Mouse (Mus musculus): ENCODE results near the gene Slpi.
A peak's percentile ranks its signal among the peaks of the same experiment; 100 is the strongest.

Gene Slpi

DNA sequence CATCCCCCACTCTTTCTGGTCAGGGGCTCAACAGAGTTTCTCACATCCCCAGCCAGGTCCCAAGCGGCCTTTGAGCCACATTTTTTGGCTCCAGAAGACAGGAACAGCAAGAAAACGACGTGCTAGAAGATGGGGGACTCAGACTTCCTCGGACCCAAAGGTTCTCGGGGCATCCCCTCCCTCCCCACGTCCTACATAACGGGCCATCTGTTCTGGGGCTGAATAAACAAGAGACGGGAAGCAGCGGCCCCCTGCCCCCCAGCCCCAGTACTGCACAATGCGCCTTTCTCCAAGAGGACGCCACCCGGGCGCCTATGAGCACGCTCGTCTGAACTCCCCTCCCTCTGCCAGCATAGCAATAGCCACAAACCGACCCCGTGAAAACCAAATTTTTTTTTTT is at the start of gene Slpi:
Gene Slpi, minus strand, starts transcription at position 76 of the 400 bp plus-strand sequence.
- DNase-seq (ENCODE audit: low read depth, low spot score), result no peak

DNA sequence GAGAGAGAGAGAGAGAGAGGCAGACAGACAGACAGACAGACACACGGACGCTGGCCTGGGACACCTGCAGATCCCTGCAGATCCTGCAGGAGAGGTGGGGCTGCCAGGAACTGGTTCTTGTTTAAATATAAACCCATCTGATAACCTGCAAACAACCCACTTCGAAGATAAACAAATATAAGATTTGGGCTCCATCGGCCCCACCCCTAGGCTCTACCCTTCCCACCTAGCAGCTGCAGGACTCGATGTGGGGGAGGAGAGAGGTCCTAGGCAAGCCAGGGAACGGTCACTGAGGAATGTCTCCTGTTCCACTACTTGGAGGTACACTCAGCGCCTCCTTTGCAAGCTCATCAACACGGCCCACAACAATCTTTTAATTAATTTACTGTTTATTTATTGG is 49.4 kb upstream of the Slpi start:
- DNase-seq (ENCODE audit: low read depth, low spot score), result no peak

DNA sequence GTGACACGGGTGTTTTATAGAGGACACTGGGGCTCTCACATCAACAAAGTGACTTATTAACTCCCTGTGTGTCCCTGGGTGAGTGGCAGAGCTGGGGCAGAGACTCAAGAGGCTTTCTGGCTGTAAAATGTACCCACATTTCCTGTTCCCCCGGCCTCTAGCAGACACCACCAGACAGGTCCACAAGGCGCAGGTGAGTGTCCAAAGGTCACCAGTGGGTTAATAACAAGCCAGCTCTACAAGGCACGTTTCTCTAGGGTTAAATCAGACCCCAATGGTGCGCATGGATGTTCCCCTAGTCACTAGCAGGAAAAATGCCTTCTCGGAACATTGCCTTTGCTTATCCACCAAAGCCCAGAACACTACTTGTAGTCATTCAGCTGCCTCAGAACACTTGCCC is 48.8 kb upstream of the Slpi start:
- DNase-seq (ENCODE audit: low read depth, low spot score), result no peak

DNA sequence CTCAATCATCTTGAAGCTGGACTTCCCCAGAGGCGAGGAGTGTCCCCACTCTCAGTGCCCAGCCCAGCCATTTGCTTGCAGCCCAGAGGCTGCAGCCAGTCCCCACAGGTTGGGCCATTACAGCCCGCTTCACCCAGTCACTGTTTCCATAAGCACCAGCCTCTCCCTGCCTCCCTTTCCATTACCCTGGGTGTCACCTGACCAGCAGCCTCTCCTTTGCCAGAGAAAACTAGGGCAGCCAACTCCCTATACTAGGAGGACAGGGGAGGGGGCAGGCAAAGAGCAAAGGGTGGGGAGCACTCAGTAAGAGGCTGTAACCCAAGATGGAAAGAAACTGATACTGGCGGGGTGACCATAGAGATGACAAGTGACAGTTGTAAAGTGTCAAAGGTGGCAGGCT is 48.1 kb upstream of the Slpi start:
- no peak for DNase-seq (ENCODE audit: low read depth, low spot score)

DNA sequence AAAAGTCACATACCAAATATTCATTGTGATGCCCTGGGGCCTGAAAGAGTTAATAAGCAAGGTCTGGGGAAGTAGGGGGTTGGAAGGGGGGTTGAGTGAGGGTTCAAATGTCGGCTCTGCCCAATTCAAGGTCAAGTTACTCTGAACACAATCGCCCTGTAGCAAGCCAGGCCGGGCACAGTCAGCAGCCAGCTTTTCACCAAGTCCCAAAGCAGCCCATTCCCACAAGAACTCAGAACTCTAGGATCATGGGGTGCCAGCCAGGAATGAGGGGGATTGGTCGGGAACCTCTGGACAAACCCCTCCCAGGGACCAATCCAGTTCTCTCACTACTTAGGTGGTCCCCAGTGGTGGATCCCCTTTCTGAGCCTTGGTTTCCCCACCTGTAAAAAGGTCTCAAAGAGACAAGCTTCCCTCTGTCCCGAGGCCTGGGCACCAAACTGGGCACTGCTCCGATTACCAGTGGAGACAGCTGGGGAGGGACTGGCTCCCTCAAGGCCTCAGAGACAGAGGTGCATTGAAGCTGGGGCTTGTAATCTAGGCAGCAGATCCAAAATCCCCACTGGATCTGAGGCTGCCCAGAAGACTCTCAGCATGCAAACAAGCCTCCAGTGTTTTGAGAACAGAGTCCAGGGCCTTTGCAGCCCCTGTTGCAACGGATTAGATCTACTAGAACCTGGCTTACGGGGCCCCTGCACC is 47.5 kb upstream of the Slpi start:
- no peak for DNase-seq (ENCODE audit: low read depth, low spot score)

DNA sequence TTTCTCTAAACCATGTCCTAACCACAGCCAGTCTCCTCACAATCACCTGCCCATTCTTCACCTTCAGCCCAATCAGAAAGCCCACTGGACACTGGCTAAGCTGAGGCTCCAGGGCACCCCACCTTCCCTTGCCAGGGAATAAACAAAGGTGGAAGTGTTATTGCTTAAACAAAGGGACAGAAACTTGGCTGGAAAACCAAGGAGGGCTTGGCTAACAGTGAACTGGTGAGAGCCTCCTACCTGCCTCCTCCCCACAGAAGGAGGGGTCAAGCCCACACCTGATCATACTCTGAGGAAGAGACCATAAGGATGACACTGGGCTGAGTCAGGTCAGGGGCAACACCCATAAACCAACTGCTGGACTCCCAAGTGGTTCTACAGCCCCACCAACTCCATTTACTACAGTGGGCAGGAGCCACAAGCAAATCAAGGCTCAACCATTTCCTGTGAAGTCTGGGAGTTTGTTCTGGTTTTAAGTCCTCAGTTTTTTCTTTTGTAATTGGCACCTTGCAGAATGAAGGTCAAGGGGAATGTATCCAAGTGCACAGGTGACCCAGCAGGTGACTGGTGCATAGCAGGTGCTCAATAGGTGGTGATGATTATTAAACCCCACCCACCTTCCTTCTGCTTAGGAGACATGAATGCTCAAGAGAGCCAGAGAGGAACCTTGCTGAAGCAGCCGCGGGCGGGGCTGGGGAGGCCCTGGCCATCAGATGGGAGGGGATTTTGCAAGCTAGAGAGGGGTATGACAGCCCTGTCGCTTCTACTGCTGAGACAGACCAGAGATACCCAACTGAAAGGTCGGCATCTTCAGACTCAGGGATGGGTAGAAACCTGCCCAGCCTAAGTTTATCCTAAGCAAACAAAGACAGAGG is 46.6 kb upstream of the Slpi start:
- DNase-seq (ENCODE audit: low read depth, low spot score), result no peak

DNA sequence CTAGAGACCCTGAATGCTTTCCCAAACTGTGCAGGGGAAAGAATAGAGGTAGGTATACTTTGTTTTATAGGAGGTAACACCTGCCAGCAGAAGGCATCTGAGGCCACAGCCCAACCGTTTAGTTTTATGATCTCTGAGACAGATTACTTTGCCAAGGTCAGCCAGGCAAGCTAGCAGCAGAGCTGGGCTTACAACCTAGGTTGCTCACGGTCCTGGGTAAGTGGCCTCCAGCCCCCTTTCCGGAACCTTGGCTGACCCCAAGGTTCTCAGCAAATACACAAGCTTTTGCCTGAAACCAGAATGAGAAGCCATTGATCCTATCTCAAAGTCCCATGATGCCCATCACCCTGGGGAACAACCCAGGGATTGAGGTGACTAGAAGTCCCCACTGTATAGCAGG is 45.8 kb upstream of the Slpi start:
- DNase-seq (ENCODE audit: low read depth, low spot score), result no peak

DNA sequence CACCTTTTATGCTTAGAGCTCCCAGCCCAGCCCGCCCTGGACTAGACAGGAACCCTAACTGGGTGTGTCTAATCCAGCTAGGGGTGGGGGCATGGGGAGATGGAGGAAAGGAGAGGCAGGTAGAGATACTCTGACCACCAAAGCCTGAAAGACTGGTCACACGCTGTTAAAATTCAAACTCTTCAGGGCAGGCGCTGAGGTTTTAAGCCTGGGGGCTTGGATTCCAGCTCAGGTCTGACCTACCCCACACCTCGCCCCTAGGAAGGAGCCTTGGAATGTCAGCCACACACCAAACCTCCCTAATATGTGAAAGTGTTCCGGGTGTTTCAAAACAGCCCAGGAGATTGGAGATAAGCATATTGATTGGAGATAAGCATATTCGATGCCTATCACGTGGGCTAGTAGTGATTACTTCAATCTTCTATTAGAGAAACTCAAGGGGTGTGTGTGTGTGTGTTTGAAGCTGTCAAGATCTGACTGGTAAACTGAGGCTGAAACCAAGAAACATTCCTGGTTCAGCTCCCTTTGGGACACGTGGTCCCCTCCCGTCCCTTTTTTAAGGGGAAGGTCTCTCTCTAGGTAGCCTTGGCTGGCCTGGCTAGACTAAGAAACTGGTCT is 44.5 kb upstream of the Slpi start:
- no peak for DNase-seq (ENCODE audit: low read depth, low spot score)

DNA sequence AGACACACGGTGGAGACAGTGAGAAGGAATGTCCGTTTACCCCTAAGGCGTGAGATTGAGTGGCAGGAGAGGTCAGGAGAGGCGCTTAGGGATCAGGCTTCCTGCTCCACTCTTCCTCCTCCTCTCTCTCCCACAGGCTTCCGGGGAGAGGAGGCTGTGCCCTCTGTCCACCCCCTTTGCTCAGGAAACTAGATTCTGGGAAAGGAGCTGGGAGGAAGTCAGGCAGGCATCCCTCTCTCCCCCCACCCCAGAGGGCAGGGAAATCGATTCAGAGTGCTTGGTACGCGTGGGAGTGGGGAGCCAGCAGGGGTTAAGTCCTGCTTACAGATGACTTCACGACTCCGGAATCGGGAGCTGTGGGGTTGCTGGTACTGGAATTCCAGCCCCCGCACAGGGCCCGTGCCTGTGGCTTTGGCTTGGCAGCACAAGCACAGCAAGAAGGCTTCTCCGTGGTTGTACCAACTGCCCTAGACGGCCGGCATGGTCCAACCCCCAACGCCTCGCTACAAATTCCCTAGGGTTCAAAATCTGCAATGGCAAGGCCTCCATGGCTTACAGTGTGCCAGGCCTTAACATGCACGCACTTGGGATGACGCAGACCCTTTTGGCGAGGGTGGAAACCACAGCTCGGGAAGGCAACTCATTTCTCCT is 43.8 kb upstream of the Slpi start:
- DNase-seq (ENCODE audit: low read depth, low spot score), result no peak

DNA sequence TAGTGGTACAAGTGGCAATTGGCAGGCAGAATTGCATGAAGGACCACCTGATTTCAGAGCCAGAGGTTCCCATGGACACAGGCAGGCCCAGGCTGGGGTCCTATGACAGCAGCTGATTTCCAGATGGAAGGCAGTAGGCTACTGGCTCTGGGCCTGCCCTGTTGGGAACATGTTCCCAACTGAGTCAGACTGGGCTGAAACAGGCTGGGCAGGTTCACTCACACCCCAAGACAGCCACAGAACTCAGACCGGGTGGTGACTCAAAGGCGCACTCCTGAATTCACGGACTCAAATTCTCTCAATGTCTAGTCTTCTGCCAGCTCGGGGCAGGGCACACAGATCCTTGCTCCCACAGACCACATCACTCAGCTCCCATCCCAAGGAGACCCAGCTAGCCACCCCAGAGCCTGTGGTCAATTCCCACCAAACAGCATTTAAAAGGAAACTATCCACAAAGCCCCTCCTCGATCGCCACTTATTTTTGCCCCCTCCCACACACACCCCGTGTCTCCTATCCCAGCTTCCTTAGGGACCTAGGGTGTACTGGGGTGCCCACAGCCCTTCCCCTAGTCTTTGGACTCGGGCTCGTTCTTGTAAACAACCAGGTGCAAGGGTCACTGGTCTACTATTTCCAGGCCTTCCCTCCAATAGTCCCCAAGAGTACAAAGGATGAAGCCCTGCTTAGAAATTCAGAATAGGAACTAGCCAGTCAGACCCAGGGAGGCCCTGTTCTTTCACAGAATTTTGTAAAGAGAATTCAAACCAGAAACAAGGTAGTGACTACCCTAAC is 43.0 kb upstream of the Slpi start:
- DNase-seq (ENCODE audit: low read depth, low spot score), result no peak

DNA sequence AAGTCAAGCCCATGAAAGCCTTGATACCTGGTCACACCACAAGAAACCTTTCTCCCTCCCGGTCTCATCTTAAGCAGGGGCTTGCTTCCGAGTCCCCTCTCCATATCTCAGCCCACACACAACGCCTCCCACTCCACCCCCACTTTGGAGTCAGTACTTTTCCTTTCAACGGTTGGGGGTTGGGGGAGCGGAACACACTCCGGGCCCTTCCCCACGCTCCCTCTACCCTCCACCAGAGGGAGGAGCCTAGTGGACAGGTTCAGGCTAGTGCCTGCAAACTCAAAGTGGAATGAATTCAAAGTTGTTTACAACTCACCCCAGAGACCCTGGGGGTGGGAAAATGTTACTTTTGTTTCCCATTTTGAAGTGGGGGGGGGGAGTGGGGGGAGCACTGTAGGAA is 41.8 kb upstream of the Slpi start:
- DNase-seq (ENCODE audit: low read depth, low spot score), result no peak

DNA sequence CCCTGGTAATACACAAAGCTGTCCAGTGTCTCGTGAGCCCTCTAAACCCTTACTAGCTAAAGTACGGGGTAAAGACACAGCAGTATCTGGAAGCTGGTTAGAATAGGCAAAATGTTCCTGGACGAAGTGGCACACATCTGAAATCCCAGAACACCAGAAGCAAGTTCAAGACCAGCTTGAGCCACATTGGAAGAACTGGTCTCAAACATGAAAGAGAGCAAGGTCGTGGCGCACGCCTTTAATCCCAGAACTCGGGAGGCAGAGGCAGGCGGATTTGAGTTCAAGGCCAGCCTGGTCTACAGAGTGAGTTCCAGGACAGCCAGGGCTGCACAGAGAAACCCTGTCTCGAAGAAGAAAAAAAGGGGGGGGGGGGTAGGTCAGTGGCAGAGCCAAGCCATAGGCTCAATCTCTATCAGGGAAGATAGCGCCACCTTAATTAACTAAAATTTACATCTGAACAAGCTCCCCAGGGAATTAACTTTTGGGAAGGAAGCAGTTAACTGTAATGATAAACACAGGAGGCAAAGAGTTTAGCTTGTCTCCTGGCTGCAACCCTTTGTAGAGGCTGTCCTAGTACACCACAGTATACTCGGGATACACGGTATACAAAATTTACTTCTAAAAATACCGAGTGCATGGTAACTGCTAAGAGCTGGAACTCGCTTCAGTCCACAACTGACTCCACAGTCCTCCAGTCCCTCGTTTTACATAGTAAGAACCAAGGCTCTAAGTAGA is 41.2 kb upstream of the Slpi start:
- no peak for DNase-seq (ENCODE audit: low read depth, low spot score)

DNA sequence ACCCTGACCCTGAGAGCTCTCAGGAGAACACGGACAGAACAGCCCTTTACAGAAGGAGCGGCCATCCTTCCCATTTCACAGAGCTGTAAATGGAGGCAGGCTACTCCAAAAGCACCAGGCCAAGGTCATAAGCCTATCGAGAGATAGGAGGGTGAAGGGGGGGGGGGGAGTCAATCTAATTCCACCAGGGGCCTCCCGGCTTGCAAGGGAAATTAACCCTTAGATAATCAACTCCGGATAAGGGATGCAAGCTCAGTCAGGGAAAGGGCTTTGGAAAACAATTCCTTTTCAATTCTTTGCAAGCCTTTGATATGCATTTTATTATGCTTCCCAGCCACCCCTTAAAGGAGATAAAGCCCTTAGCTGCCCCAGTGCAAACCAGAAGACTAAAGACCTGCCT is 39.6 kb upstream of the Slpi start:
- DNase-seq (ENCODE audit: low read depth, low spot score), result no peak

DNA sequence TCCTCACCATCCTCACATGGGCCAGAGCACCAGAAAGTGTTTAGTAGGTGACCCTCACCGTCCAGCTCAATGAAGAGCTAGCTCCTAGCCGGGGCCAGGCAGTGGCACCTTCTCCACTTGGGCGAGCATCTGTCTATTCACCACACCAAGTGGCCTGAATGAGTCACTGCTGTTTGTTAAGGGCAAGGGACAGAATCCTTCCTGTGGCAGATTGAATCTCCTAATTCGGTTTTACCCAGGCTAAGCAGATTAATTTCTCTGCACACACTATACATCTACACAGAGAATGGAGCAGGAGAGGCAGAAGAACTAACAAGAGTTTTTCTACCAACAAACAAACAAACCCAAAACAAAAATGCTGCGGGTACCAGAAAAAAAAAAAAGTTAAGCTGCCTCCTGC is 38.1 kb upstream of the Slpi start:
- peak; percentile 78 for DNase-seq (ENCODE audit: low read depth, low spot score)

DNA sequence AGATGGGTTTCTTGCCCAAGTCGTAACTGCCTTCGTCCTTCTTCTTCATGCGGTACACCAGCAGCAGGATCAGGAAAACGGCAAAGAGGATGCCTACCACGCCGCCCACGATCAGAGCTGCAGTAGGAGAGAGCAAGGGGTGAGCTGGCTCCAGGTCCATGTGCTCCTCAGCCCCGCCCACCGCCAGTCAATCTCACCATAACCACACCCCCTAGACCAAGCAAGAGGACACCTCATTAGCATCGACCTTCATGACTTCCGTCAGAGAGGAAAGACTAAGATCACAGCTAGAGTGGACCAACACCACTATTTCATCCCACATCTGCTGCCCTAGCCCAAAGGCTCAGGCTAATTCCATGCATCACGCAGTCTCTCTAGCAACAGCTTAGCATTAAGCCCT is 37.2 kb upstream of the Slpi start:
- DNase-seq (ENCODE audit: low read depth, low spot score), result no peak

DNA sequence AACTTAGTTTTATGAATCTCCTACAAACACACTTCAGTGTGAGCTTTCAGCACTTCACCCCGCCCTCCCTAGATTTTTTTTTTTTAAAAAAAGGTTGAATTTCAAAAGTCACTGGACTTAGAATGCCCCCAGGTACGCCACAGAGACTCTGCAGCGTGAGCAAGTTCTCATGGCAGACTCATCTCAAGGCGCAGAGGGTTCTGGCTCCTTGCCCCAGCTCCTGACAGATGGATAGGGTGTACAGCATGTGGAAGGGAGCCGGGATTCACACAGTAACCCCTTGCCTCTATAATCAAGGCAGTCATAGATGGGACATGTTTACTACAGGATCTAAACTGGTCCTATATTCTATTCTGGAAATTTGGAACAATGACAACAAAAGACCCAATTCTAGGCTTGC is 36.5 kb upstream of the Slpi start:
- DNase-seq (ENCODE audit: low read depth, low spot score), result no peak

DNA sequence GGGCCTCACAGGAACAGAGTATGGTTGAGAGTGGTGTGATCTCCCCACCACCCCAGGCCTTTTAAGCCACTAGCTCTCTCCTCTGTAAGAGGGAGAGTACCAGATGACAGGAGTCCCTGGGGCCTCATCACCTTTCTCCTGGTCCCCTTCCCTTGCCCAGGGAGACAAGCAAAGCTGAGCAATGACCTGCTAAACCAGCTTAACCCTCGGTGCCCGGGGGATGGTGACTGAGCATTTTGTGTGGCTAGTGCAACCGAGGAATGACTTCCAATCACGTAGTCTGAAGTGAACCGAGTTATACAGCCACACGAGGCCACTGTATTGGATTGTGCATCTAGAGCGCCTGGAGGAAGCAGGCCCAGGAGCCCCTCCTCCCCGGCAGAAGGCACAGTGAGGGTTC is 35.5 kb upstream of the Slpi start:
- DNase-seq (ENCODE audit: low read depth, low spot score), result no peak

DNA sequence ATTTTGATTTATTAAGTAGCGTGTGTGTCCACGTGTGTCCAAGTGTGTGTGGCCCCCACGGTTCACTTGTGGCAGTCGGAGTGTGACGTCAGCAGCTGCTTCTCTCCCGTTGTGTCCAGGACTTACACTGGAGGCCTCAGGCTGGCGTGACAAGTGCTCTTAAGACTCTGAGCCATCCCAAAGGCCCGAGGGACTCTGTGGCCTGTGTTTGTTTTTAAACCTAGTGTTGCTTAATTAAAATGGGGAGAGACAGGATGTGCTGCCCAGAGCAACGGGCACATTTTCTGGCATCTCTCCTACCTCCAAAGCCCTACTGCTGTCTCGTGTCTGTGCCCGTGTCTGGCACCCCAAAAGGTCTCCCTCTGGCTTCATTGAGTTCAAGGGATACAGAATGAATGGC is 34.6 kb upstream of the Slpi start:
- no peak for DNase-seq (ENCODE audit: low read depth, low spot score)

DNA sequence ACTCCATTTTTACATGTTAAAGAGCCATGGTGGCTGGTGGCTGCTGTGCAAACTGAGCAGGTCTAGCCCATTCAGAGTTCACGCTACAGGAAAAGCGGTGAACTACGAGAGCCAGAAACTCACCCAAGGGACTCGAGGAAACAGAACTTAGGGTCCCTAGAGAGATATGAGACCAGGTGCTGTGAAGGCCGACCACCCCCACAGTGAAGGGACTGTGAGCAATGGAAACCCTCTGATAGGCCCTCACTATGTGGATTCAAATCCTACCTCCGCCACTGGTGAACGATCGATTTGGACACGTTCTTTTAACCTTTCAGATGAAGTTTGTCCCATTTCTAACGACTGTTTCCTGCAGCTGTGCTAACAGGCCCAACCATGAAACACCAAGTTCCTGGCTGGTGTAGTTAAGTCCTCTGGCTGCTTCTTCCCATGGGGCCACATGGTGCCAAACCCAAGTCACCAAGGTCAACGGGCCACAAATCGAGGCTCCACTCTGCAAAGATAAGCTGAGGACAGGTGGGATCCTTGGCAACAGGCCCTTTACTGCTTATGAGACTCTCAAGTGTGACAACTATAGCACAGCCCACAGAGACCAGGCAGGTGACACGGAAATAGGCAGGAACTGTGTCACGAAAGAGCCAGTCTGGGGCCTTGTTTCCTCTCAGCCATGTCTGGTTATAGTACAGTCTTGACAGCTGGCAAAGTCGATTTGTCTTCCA is 33.9 kb upstream of the Slpi start:
- DNase-seq (ENCODE audit: low read depth, low spot score), result no peak

DNA sequence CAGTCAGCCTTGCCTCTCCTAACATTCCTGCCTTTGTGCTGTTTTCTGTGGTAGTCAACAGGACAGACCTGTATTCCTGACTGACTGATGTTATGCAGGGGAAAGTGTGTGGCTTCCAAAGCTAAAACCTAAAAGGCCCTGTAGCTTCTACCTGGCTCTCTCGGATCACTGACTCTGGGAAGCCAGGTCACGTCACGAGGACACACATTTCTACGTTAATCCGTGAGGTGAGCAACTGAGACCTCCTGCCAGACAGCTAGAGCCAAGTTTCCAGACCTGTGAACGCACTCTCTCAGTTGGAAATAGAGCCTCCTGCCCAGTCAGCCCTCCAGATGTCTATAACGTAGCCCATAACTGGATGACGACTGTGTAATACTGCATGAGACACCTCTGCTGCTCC is 33.1 kb upstream of the Slpi start:
- no peak for DNase-seq (ENCODE audit: low read depth, low spot score)
